Mouse (Mus musculus) cerebellum, adult 9-11 months (tissue): ENCODE results near the gene Nptxr.
A peak's percentile ranks its signal among the peaks of the same experiment; 100 is the strongest.

ENCODE experiments used
- DNase-seq: peaks from one replicate; pipeline ENCODE4 v3.0.0; 2022

Gene Nptxr

DNA sequence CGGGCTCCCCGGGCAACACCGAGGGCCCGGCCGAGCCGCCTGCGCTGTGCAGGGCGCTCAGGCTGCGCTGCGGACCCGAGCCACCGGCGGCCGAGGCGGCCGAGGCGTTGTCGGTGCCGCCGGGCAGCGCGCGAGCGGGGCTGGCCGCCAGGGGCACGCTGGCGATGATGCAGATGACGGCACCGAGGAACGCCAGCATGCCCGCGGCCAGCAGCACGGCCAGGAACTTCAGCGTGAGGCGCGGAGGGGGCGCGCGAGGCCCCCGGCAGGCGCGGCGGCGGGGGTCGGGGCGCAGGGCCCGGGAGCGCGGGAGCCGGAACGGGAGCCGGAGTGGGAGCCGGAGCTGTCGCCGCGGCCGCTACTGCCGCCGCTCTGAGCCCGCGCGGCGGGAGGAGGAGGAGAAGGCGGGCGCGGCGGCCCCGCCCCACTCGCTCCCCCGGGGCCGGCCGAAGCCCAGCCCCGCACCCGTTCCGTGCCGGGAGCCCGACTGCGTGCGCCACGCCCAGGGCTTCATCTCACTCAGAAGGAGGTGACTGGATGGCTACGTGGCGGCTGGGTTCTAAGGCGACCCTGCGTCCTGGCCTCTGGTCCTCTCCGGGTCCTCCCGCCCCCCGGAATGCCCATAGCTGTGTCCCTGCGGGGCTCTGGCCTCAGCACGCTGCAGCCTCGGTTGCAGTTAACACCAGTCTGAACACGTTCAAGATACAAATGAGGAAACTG is at the start of gene Nptxr:
Gene Nptxr (minus strand): TSS at position 415 of the 720 bp plus-strand sequence.
- peak; percentile 82 for DNase-seq

- no peak for DNase-seq
These were observed 45.6 kb upstream of the Nptxr start for GRCm38 (mm10) chr15:79850143-79850542.

- DNase-seq: no peak
These were observed 42.5 kb upstream of the Nptxr start for GRCm38 (mm10) chr15:79847100-79847499.

- no peak for DNase-seq
These were observed 41.4 kb upstream of the Nptxr start for GRCm38 (mm10) chr15:79845986-79846385.

DNA sequence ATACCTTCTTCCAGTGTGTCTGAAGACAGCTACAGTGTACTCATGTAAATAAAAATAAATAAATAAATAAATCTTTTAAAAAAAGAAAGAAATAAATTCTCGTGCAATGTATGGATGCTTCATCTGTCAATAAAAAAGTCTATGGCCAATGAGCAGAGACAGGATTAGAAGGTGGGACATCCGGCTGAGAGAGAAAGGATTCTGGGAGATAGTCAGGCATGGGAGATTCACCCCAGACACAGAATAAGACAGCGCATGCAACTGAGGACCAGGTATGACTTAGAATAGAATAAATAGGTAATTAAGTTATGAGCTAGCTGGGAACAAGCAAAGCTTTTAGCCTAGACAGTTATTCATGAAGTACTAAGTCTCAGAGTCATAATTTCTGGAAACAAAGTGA is 38.4 kb upstream of the Nptxr start:
- DNase-seq: no peak

DNA sequence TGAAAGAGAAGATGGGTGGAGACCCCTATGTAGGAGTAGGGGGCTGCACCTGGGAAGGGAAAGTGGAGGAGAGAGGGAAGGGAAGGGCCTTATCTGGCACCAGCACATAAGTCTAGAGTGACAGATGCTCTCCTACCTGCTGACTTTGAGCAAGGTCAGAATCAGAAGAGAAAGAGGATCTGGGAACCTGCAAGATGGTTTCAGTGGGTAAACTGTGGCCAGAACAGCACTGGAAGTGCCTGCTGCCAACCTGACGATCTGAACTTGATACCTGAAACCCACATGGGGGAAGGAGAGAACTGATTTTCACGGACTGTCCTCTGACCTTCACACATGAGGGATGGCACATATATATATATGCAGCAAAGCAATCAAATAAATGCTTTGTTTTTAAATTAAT is 35.7 kb upstream of the Nptxr start:
- no peak for DNase-seq

GRCm38 (mm10) chr15:79834881-79835260 is 30.3 kb upstream of the Nptxr start:
- peak; percentile 51 for DNase-seq

DNA sequence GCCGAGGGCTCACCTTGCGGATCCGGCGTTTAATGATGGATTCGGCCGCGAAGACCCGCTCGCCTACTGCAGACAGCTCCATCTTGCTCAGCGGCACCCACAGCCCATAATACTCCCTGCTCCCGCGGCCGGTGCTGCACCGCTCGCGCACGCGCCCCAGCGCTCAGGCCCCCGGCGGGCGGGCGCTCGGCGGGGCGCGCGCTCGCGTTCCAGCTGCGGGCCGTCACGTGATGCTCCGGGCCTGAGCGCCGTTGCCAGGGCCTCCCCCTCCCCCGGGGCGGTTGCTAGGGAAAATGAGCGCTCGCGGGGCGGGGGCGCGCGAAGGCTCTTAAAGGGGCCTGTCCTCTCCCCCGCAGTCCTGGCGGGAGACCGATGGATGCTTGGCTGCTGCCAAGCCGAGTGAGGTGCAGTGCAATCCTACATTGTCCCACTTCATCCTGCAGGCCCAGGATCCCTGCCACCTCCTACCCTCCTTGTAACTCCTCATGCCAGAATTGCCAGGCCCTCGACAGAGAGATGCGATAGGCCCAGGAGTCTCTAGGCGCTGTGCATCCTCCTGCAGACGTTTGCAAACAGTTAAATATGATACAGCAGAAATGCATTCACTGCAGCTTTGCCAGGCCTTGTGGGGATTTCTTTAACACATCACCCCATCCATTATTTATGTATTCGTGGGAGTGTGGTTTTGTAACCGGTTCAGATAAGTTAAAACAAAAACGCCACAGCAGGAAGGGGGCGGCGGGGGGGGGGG is 29.7 kb upstream of the Nptxr start, which contains the start of the genes Npcd and Cbx6:
Gene Npcd (minus strand): TSS at position 108 of the 751 bp plus-strand sequence.
Gene Cbx6 (minus strand): TSS at position 559 of the 751 bp plus-strand sequence.
- peak; percentile 97 for DNase-seq

DNA sequence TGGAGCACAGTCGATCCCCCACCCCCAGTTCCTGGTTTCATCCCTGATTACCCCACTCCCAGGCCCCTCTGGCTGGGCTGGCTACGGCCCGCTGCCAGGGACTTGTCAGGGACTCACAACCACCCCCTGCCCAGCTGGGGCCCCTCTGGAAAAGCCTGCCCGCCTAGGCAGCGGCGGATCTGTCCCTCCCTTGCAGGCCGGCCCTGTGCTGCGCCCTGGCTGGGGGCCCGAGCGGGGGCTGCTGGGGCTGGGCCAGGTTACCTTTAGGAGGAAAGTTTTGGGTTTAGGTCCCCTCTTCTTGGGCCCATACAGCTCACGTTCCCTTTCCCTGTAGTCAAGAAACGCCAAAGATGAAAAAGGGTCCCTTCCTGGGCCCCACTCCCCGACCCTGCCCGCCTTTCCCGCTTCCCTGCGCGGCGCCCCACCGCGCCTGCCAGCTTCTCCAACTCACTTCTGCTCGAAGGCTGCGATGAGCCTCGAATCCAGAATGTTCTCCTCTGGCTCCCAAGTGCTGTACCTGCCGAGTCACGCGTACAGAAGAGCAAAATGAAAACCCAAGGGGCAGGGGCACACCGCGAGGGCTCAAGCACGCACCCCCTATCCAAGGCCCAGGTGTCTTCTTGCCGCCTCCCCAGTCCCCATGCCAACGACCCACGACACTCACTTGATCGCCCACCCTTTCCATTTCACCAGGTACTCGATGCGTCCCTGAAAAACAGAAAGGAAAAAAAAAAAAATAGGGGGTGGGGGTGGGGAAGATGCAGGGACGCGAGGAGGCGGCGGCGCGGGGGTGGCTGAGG is 28.9 kb upstream of the Nptxr start:
- peak; percentile 77 for DNase-seq

GRCm38 (mm10) chr15:79832064-79832900 is 27.7 kb upstream of the Nptxr start:
- peak; percentile 79 for DNase-seq

- DNase-seq: peak; percentile 84
These were observed 25.8 kb upstream of the Nptxr start for GRCm38 (mm10) chr15:79830388-79830787.

DNA sequence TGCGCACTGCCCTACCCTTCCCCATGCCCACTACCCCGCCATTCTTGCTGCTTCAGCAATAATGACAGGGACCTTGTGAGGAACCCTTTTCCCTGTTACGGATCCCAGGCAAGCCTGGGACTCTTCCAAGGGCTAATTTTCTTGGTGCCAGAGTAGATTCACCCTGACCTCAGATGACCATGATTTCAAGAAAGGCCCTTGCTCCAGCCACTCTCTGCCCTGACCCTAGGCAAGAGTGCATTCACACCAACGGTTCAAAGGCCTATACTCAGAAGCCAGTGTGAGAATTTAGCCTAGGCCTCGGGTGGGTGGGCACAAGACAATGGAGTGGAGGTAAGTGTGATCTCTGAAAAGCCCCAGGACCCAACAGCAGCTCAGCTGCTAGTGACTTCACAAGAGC is 24.9 kb upstream of the Nptxr start:
- DNase-seq: peak; percentile 59

GRCm38 (mm10) chr15:79828366-79829035 is 23.9 kb upstream of the Nptxr start:
- DNase-seq: peak; percentile 82

DNA sequence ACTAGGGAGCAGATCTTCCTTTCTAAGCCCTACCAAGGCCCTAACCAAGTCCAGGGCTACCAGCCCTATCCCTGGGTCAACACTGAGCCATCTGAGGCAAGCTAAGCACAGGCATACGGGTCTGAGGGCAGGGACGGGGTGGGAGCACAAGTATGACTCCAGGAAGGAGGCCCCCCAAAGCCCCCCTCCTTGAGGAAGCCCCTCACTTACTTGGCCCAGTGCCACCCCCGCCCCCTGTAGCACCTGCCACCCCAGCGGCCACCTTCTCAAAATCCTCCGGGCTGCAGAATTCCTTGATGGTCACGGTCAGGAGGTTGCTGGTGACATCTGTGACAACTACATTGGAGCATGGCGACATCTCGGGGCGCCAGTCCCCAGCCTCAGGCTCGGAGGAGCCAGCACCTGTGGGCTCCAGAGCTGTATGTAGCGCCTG is 23.2 kb upstream of the Nptxr start:
- peak; percentile 65 for DNase-seq

DNA sequence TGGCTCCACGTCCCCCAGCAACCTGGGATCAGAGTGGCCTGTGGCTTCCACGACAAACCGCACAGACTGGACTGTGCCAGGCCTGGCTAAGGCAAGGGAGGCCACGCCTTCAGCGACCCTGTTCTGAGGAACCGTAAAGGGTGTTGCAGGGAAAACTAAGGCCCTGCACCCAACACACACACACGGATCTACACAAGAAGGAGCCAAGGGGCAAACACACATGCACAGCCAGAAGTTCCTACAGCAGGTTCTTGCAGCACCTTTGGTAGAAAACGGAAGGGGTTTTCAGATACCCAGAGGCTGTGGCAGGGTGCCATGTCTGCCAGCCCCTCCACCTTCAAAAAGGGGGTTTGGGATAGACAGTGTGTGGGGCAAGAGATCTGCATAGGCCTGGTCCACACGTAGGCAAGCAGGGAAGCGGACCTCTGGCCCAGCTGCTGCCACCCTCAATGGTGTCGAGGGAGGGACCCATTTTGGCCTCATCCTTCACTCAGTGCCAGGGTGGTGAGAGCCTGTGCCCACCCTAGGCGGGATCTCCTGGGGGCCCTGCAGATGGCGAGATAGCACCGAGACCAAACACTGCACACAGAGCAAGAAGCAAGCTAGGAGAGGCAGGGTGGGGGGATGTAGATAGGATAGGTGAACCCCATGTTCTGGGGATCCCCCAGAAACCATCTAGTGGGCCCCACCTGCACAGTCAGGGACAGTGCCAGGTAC is 22.7 kb upstream of the Nptxr start:
- DNase-seq: peak; percentile 67

- peak; percentile 62 for DNase-seq
These were observed 21.8 kb upstream of the Nptxr start for GRCm38 (mm10) chr15:79826221-79826935.

GRCm38 (mm10) chr15:79825146-79825825 is 20.7 kb upstream of the Nptxr start:
- DNase-seq: peak; percentile 61

- peak; percentile 60 for DNase-seq
These were observed 19.2 kb upstream of the Nptxr start for GRCm38 (mm10) chr15:79823588-79824280.
